Mouse (Mus musculus) lung, postnatal 25 days (tissue): ENCODE measurements around the gene Sf3a2.
A peak's percentile ranks its signal among the peaks of the same experiment; 100 is the strongest.
"Not testable (repeated sequence)": the region's sequence is repeated elsewhere in the genome, so short reads cannot be mapped to it uniquely, and the experiment has no call there.

ENCODE experiments used
- DNase-seq: peaks from one replicate; pipeline ENCODE4 v3.0.0; 2022; ENCODE audit warnings: low spot score

The Sf3a2 gene

GRCm38 (mm10) chr10:80824827-80825226 is 26.8 kb downstream of the Sf3a2 start:
- DNase-seq = no peak

GRCm38 (mm10) chr10:80826151-80827062 is 28.4 kb downstream of the Sf3a2 start, which contains the start of gene Oaz1:
Gene Oaz1, plus strand, starts transcription at chr10:80826656.
- peak; percentile 100 for DNase-seq

GRCm38 (mm10) chr10:80827063-80827869 is 29.3 kb downstream of the Sf3a2 start:
- DNase-seq = no peak

GRCm38 (mm10) chr10:80827870-80828420 is 29.9 kb downstream of the Sf3a2 start:
- no peak for DNase-seq

DNA sequence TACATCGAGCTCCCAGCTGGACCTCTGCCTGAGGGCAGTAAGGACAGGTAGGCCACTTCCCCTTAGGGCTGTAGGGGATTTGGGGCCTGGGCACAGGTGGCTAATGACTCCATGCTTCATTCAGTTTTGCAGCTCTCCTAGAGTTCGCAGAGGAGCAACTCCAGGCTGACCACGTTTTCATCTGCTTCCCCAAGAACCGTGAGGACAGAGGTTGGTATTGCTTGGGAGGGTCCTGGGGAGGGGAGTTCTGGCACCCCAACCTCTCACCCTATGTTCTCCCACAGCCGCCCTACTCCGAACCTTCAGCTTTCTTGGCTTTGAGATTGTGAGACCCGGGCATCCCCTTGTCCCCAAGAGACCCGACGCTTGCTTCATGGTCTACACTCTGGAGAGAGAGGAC is 30.6 kb downstream of the Sf3a2 start:
- DNase-seq = not testable (repeated sequence)

DNA sequence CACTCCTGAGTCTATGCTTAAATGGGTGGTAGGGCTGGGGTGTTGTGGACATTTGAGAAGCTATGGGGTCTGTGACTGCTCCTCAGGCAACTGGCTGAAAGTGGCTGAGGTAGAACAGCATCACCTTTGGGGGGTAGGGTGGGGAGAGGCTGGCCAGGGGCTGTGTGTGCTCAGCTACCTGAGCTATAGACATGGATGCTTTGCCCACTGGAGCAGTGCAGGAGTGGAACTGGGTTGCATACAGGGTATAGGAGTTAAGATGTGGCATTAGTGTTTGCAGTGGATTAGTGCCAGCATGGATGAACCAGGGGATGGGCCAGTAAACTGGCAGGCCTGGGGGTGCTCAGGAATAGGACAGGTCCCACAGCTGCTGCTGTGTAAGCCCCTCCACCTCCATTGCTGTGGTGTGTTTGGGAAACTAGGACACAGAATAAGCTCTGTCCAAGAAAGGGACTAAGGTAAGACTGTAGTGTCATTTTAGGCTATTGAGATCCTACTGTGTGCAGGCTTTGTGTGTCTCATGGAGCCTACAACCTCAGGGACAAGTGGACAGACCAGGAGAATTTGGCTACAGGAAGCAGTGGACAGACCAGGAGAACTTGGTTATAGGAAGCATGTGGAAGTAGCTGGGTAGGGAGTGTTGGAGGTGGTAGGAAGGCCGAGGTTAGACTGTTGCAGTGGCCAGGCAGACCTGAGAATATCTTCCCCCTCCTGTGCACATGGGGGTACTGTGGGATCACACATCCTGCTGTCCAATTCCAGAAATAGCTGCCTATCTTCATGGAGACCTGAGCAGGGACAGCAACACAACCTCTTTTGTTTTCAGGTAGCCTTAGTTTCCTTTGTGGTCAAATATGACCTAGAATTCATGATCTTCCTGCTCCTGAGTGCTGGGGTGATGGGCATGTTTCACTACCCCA is 31.6 kb downstream of the Sf3a2 start:
- no peak for DNase-seq

DNA sequence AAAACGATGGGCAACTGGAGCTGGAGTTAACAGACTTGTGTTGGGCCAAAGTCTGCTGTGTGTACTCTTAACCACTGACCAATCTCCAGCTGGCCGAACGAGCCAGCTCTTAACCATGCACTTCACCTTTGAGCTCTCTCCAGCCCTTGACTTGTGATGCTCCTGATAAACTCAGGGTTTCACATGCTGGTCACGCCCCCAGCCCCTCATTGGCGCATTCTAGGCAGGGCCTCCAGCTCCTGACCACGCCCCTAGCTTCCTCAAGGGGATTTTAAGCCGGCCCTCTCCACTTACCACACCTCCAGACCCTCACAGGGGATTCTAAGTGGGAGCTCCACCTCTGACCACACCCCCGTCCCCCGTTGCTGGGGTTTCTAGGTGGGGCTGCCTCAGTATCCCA is 33.1 kb downstream of the Sf3a2 start:
- DNase-seq = peak; percentile 84

GRCm38 (mm10) chr10:80832818-80833217 is 34.8 kb downstream of the Sf3a2 start:
- no peak for DNase-seq

DNA sequence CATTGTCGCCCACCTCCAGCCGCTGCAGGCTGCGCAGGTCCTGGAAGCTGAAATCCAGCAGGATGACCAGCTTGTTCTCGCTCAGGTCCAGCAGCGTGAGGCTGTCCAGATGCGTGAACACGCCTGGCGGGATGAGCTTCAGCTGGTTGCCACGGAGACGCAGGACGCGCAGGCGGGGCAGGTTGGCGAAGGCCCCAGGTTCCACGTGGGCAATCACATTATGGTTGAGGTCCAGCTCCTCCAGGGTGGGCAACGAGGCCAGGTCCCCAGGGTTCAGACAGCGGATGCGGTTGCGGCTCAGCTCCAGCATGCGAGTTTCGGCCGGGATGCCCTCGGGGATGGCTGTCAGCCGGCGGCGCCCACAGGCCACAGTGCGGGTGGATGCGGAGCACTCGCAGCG is 37.6 kb downstream of the Sf3a2 start:
- no peak for DNase-seq

GRCm38 (mm10) chr10:80836949-80837379 is 39.0 kb downstream of the Sf3a2 start:
- DNase-seq = no peak

DNA sequence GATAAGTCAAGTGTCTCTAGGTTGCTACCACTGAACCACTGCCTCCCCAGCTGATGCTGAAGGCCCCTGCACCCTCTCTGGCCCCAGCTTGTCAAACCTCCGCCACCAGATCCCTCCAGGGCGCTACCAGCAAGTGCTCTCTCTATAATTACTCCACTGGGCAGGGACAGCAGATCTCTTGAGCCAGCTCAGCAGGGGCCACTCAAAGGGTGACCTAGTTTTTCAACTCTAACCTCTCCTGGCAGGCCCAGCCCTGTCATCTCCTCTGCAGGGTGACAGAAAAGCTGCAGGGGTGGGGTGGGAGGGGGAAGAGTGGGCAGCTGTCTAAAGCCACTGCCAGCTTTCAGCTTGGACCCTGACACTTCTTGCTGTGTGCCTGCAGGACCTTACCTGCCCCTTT is 39.8 kb downstream of the Sf3a2 start:
- DNase-seq = no peak

GRCm38 (mm10) chr10:80838346-80838912 is 40.4 kb downstream of the Sf3a2 start:
- DNase-seq = no peak

- no peak for DNase-seq
These were observed 41.9 kb downstream of the Sf3a2 start for GRCm38 (mm10) chr10:80839848-80840247.

DNA sequence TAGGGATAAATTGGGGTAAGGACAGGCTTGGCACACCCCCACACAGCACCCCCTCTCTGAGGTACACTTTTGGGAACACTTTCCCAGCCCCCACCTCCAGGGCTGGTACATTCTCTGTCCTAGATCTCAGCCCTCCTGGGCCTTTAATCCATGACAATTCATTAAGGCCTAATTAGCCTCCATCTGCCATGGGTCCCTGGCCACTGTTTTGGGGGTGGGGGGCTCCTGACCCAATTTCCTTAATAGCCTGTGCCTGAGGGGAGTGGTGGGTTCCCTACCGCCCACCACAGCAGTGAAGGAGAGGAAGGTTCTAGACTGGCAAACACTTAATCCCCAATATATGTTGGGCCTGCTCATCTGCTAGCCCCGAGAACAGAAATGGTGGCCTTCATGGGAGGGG is 43.7 kb downstream of the Sf3a2 start:
- no peak for DNase-seq

DNA sequence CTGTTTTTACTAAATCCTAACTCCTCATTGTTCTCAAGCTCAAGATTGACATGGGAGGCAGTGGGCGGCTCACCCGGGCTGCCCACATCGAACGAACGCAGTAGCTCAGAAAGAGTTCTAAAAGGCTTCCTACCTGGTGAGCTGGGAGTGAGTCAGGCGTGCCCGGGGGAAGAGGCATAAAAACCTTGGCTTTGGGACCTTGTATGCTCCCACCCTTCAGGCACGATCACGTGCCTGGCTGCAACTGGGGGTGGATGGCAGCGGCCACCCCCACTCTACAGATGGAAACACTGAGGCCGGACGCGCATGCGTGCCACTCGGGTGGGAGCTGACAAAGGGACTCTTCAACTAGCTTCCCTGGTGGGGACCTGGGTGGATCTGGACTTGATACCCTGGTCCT is 44.3 kb downstream of the Sf3a2 start:
- no peak for DNase-seq

- no peak for DNase-seq
These were observed 45.3 kb downstream of the Sf3a2 start for GRCm38 (mm10) chr10:80843087-80843930.

DNA sequence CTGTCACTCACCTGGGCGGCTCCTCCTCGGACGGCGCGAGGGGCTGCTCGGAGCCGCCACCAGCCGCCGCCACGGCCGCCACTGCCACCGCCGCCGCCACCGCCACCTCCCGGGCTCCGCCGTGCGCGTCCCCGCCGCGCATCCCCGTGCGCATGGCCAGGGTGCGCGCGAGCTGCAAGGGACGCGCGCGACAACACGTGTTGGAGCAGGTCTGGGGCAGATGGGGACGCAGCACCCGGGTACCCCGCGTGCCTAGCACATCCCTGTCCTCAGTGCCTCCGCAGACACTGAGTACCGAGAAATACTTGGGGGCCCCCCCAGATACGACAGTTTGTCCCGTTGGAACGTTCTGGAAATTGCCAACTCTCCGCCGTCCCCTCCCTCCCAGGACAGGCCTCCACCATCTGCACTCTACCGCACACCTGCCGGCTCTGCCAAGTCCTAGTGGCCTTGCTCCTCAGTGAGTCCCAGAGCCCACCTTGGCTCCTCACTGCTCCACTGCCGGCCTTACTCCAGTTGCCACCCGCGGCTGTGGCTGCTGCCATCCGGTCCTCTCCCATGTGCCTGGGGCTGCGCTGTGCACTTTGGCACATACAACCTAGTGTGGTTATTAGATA is 46.0 kb downstream of the Sf3a2 start, which contains the start of gene Lingo3:
Lingo3 (minus strand) TSS at position 109 of the 617 bp plus-strand sequence.
- no peak for DNase-seq

- DNase-seq = no peak
These were observed 47.2 kb downstream of the Sf3a2 start for GRCm38 (mm10) chr10:80845055-80845693.

DNA sequence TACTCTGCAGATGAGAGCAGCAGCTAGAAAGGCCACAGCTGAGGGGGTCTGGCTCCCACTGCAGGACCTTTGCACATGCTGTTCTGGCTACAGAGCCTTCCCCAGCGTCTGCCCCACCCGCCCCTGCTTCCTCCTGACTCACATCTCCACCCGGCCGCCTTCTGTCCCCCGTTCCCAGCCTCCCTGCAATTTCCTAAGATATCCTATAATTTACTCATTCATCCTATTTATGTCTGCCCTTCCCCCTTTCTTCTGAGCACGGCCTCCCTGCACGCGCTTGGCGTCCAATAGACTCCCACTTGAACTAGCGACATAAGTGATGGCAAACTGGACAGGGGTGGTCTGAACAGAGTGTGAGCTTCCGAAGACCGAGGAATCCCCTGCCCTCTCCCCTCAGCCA is 47.7 kb downstream of the Sf3a2 start:
- DNase-seq = no peak
